Mouse (Mus musculus): ENCODE data around the gene Bbx. TPM values are rescaled to one million over a fixed set of nuclear protein-coding genes. Genes with fewer than 3 reads are reported as not detected.

The Bbx gene
- total RNA-seq (2014; rRNA removed) (15.5 and 16.4 TPM in 2 replicates), polyA plus RNA-seq (2015; fragmentation: Nextera tagmentation; extraction: Ambion mirVana) (17.9 and 19.9 TPM in 2 replicates)

- peak within 1 kb of the TSS; percentile 93 for H3K27ac ChIP-seq
- DNase-seq (ENCODE audit: low spot score), result peak; percentile 94
- no peak for TF ChIP-seq CTCF (IDR thresholded peaks at IDR 0.05; ENCODE audit: low read depth)
- no peaks in the 10 kb centered on the region for H3K9me3 ChIP-seq (ENCODE audit: low read length)
- no peaks in the 10 kb centered on the region for H3K36me3 ChIP-seq (ENCODE audit: insufficient read depth, low read length)
- under 1% methylated on average over 47 of the region's 55 CpGs for WGBS
- peak; percentile 97 for ATAC-seq
- H3K4me2 ChIP-seq (ENCODE audit: low read depth, low read length), result peak within 1 kb of the TSS; percentile 94
- H3K4me1 ChIP-seq (ENCODE audit: insufficient read depth, low read length), result no peaks in the 10 kb centered on the region
- no peaks in the 10 kb centered on the region for H3K27me3 ChIP-seq (ENCODE audit: insufficient read depth, low read length)
- peak within 1 kb of the TSS; percentile 75 for H3K9ac ChIP-seq (replicated peaks; ENCODE audit: low read length)
- peak within 1 kb of the TSS; percentile 72 for H3K4me3 ChIP-seq (ENCODE audit: low read length)
Observed at GRCm38 (mm10) chr16:50432062-50432878, at the start of gene Bbx. TSS of gene Bbx (minus strand) at chr16:50432390.

- no peak overlapping the region for H3K4me2 ChIP-seq (ENCODE audit: low read depth, low read length)
- no peak for DNase-seq (ENCODE audit: low spot score)
- WGBS, result 73% methylated on average over 7 of the region's 7 CpGs
- no peaks in the 10 kb centered on the region for H3K9me3 ChIP-seq (ENCODE audit: low read length)
- TF ChIP-seq CTCF (IDR thresholded peaks at IDR 0.05; ENCODE audit: low read depth), result no peak
- no peaks in the 10 kb centered on the region for H3K27me3 ChIP-seq (ENCODE audit: insufficient read depth, low read length)
- no peak overlapping the region for H3K9ac ChIP-seq (replicated peaks; ENCODE audit: low read length)
- ATAC-seq, result no peak
- no peak overlapping the region for H3K27ac ChIP-seq
- H3K36me3 ChIP-seq (ENCODE audit: insufficient read depth, low read length), result no peaks in the 10 kb centered on the region
- no peak overlapping the region for H3K4me3 ChIP-seq (ENCODE audit: low read length)
- H3K4me1 ChIP-seq (ENCODE audit: insufficient read depth, low read length), result no peaks in the 10 kb centered on the region
Observed at GRCm38 (mm10) chr16:50481892-50482291, 49.7 kb upstream of the Bbx start.

GRCm38 (mm10) chr16:50481341-50481740 is 49.2 kb upstream of the Bbx start:
- Histone ChIP-seq H3K4me3 (ENCODE audit: low read length) (no peak overlapping the region), H3K4me1 (ENCODE audit: insufficient read depth, low read length) (no peaks in the 10 kb centered on the region), H3K9ac (replicated peaks; ENCODE audit: low read length) (no peak overlapping the region), H3K27me3 (ENCODE audit: insufficient read depth, low read length) (no peaks in the 10 kb centered on the region), H3K4me2 (ENCODE audit: low read depth, low read length) (no peak overlapping the region), H3K36me3 (ENCODE audit: insufficient read depth, low read length) (no peaks in the 10 kb centered on the region), H3K9me3 (ENCODE audit: low read length) (no peaks in the 10 kb centered on the region), H3K27ac (no peak overlapping the region)
- TF ChIP-seq CTCF (IDR thresholded peaks at IDR 0.05; ENCODE audit: low read depth), result no peak
- no peak for ATAC-seq
- 46% methylated on average over 5 of the region's 5 CpGs for WGBS
- no peak for DNase-seq (ENCODE audit: low spot score)

- no peak overlapping the region for H3K27ac ChIP-seq
- H3K36me3 ChIP-seq (ENCODE audit: insufficient read depth, low read length), result no peaks in the 10 kb centered on the region
- no peak for ATAC-seq
- 100% methylated on average over 1 of the region's 1 CpGs for WGBS
- no peaks in the 10 kb centered on the region for H3K9me3 ChIP-seq (ENCODE audit: low read length)
- no peak overlapping the region for H3K9ac ChIP-seq (replicated peaks; ENCODE audit: low read length)
- H3K4me1 ChIP-seq (ENCODE audit: insufficient read depth, low read length), result no peaks in the 10 kb centered on the region
- TF ChIP-seq CTCF (IDR thresholded peaks at IDR 0.05; ENCODE audit: low read depth), result no peak
- no peak overlapping the region for H3K4me3 ChIP-seq (ENCODE audit: low read length)
- no peak overlapping the region for H3K4me2 ChIP-seq (ENCODE audit: low read depth, low read length)
- DNase-seq (ENCODE audit: low spot score), result no peak
- H3K27me3 ChIP-seq (ENCODE audit: insufficient read depth, low read length), result no peaks in the 10 kb centered on the region
Observed at GRCm38 (mm10) chr16:50478695-50479094, 46.5 kb upstream of the Bbx start.

GRCm38 (mm10) chr16:50477628-50478027 is 45.4 kb upstream of the Bbx start:
- ATAC-seq (no peak), DNase-seq (ENCODE audit: low spot score) (no peak)
- Histone ChIP-seq H3K36me3 (ENCODE audit: insufficient read depth, low read length) (no peaks in the 10 kb centered on the region), H3K27me3 (ENCODE audit: insufficient read depth, low read length) (no peaks in the 10 kb centered on the region), H3K4me2 (ENCODE audit: low read depth, low read length) (no peak overlapping the region), H3K9ac (replicated peaks; ENCODE audit: low read length) (no peak overlapping the region), H3K4me1 (ENCODE audit: insufficient read depth, low read length) (no peaks in the 10 kb centered on the region), H3K9me3 (ENCODE audit: low read length) (no peaks in the 10 kb centered on the region), H3K27ac (no peak overlapping the region), H3K4me3 (ENCODE audit: low read length) (no peak overlapping the region)
- 90% methylated on average over 6 of the region's 6 CpGs for WGBS
- no peak for TF ChIP-seq CTCF (IDR thresholded peaks at IDR 0.05; ENCODE audit: low read depth)

GRCm38 (mm10) chr16:50462226-50462870 is 30.2 kb upstream of the Bbx start:
- Histone ChIP-seq H3K36me3 (ENCODE audit: insufficient read depth, low read length) (no peaks in the 10 kb centered on the region), H3K4me1 (ENCODE audit: insufficient read depth, low read length) (no peaks in the 10 kb centered on the region), H3K9ac (replicated peaks; ENCODE audit: low read length) (no peak overlapping the region), H3K27ac (no peak overlapping the region), H3K27me3 (ENCODE audit: insufficient read depth, low read length) (no peaks in the 10 kb centered on the region), H3K9me3 (ENCODE audit: low read length) (no peaks in the 10 kb centered on the region), H3K4me3 (ENCODE audit: low read length) (no peak overlapping the region), H3K4me2 (ENCODE audit: low read depth, low read length) (no peak overlapping the region)
- TF ChIP-seq CTCF (IDR thresholded peaks at IDR 0.05; ENCODE audit: low read depth), result no peak
- ATAC-seq (no peak), DNase-seq (ENCODE audit: low spot score) (no peak)
- 33% methylated on average over 10 of the region's 10 CpGs for WGBS

GRCm38 (mm10) chr16:50459146-50459545 is 27.0 kb upstream of the Bbx start:
- no peak for TF ChIP-seq CTCF (IDR thresholded peaks at IDR 0.05; ENCODE audit: low read depth)
- H3K27ac ChIP-seq, result no peak overlapping the region
- 41% methylated on average over 3 of the region's 3 CpGs for WGBS
- ATAC-seq (no peak), DNase-seq (ENCODE audit: low spot score) (no peak)
- H3K4me3 ChIP-seq (ENCODE audit: low read length), result no peak overlapping the region
- no peaks in the 10 kb centered on the region for H3K4me1 ChIP-seq (ENCODE audit: insufficient read depth, low read length)
- no peak overlapping the region for H3K9ac ChIP-seq (replicated peaks; ENCODE audit: low read length)
- no peaks in the 10 kb centered on the region for H3K36me3 ChIP-seq (ENCODE audit: insufficient read depth, low read length)
- H3K4me2 ChIP-seq (ENCODE audit: low read depth, low read length), result no peak overlapping the region
- no peaks in the 10 kb centered on the region for H3K9me3 ChIP-seq (ENCODE audit: low read length)
- H3K27me3 ChIP-seq (ENCODE audit: insufficient read depth, low read length), result no peaks in the 10 kb centered on the region

Data from hindbrain, postnatal 0 days (tissue).